Mouse (Mus musculus) liver, embryonic 15.5 days (tissue): ENCODE data around the gene Zfyve28. TPM values are rescaled to one million over a fixed set of nuclear protein-coding genes. Genes with fewer than 3 reads are reported as not detected.

Experiments used
- ATAC-seq: fragments of 200-750 bp; cut with Nextera tagmentation; 2 replicates; pipeline ENCODE4 v1.8.0; 2017; ENCODE audit warnings: moderate number of reproducible peaks, mild to moderate bottlenecking, moderate library complexity; ENCODE audit not compliant: insufficient read depth
- H3K27ac ChIP-seq: fragments of 300-500 bp; sonication (generic); replicated peaks from 2 replicates; pipeline ENCODE4 v1.5.1; 2015; ENCODE audit warnings: mild to moderate bottlenecking, inconsistent platforms
- H3K27me3 ChIP-seq: fragments of 300-500 bp; sonication (generic); 2 replicates; pipeline ENCODE4 v1.6.1; 2015; ENCODE audit warnings: mild to moderate bottlenecking, inconsistent platforms
- H3K36me3 ChIP-seq: fragments of 300-500 bp; sonication (generic); replicated peaks from 2 replicates; pipeline ENCODE4 v1.6.1; 2015; ENCODE audit warnings: moderate library complexity, mild to moderate bottlenecking, inconsistent platforms
- H3K4me1 ChIP-seq: fragments of 300-500 bp; sonication (generic); replicated peaks from 2 replicates; pipeline ENCODE4 v1.6.1; 2015; ENCODE audit warnings: inconsistent platforms
- H3K4me2 ChIP-seq: fragments of 300-500 bp; sonication (generic); 2 replicates; pipeline ENCODE4 v1.6.1; 2015; ENCODE audit warnings: moderate library complexity, mild to moderate bottlenecking, inconsistent platforms
- H3K4me3 ChIP-seq: fragments of 300-500 bp; sonication (generic); replicated peaks from 2 replicates; pipeline ENCODE4 v1.5.1; 2015; ENCODE audit warnings: mild to moderate bottlenecking, inconsistent platforms
- H3K9ac ChIP-seq: fragments of 300-500 bp; sonication (generic); 2 replicates; pipeline ENCODE4 v1.6.1; 2015; ENCODE audit warnings: moderate library complexity, mild to moderate bottlenecking, inconsistent platforms
- H3K9me3 ChIP-seq: fragments of 300-500 bp; sonication (generic); replicated peaks from 2 replicates; pipeline ENCODE4 v1.6.1; 2016; ENCODE audit warnings: inconsistent platforms
- WGBS: fragments of 180-500 bp; shearing (Covaris S2); methylation state at CpG from one replicate; pipeline ENCODE4 v1.1.7; 2015; ENCODE audit warnings: mixed read lengths; ENCODE audit not compliant: insufficient replicate concordance; 5-methylcytosine and 5-hydroxymethylcytosine counted together
- polyA plus RNA-seq: library from polyadenylated mRNA; unstranded; fragments of >200 nt; fragmentation: Nextera tagmentation; extraction: Ambion mirVana; gene quantifications from 2 replicates; pipeline ENCODE4 v1.2.1, GENCODE M21; 2015

Gene Zfyve28
- polyA plus RNA-seq, 1 experiment from 2014 or later, result 0.07 TPM

- no peak overlapping the region for H3K27ac ChIP-seq
Measured at GRCm38 (mm10) chr5:34319491-34320034, 31.3 kb upstream of the Zfyve28 start.

DNA sequence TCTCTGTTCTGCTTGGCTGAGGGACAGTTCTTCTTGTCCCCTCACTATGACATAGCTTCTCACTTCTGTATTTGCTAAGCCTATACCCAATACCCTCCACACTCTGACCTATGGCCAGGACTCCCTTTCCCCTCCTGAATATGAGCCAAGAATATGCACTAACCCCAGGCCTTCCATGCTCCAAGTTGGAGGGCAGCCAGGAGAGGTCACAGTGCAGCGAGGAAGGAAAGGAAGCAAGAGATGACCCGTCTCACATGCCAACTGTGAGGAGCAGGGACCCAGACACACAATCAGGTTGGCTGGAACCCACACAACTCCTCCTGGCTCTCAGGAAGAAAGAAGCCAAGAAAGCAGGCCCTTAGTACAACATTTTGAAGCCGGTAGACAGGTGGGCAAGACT lies 20.8 kb upstream of the Zfyve28 start:
- Histone ChIP-seq H3K27me3 (no peaks in the 10 kb centered on the region), H3K4me2 (no peak overlapping the region), H3K27ac (no peak overlapping the region), H3K9ac (no peak overlapping the region), H3K4me1 (no peaks in the 10 kb centered on the region), H3K9me3 (no peaks in the 10 kb centered on the region), H3K4me3 (no peak overlapping the region), H3K36me3 (no peaks in the 10 kb centered on the region)
- WGBS, result 50% methylated on average over 3 of the region's 3 CpGs
- no peak for ATAC-seq

More at GRCm38 (mm10) chr5:34319491-34320034, 31.3 kb upstream of the Zfyve28 start:
- WGBS, result 47% methylated on average over 2 of the region's 2 CpGs
- H3K27me3 ChIP-seq, result no peaks in the 10 kb centered on the region
- no peak overlapping the region for H3K4me2 ChIP-seq
- no peak overlapping the region for H3K4me3 ChIP-seq
- ATAC-seq, result no peak
- H3K9ac ChIP-seq, result no peak overlapping the region
- no peaks in the 10 kb centered on the region for H3K4me1 ChIP-seq
- H3K9me3 ChIP-seq, result no peaks in the 10 kb centered on the region
- H3K36me3 ChIP-seq, result no peaks in the 10 kb centered on the region

GRCm38 (mm10) chr5:34302377-34302776 lies 14.1 kb upstream of the Zfyve28 start:
- Histone ChIP-seq H3K27ac (no peak overlapping the region), H3K27me3 (peaks cover 14% of the 10 kb centered on the region; the same call in 1 of the 2 replicates), H3K4me2 (no peak overlapping the region), H3K4me1 (no peaks in the 10 kb centered on the region), H3K4me3 (no peak overlapping the region), H3K36me3 (no peaks in the 10 kb centered on the region), H3K9me3 (no peaks in the 10 kb centered on the region), H3K9ac (no peak overlapping the region)
- WGBS, result 61% methylated on average over 7 of the region's 7 CpGs
- ATAC-seq, result no peak

- 60% methylated on average over 10 of the region's 10 CpGs for WGBS
- Histone ChIP-seq H3K4me2 (no peak overlapping the region), H3K9me3 (no peaks in the 10 kb centered on the region), H3K27ac (no peak overlapping the region), H3K27me3 (peaks cover 14% of the 10 kb centered on the region; the same call in 1 of the 2 replicates), H3K4me3 (no peak overlapping the region), H3K36me3 (no peaks in the 10 kb centered on the region), H3K4me1 (no peaks in the 10 kb centered on the region), H3K9ac (no peak overlapping the region)
- no peak for ATAC-seq
Measured at GRCm38 (mm10) chr5:34298937-34299535, 10.8 kb upstream of the Zfyve28 start.

DNA sequence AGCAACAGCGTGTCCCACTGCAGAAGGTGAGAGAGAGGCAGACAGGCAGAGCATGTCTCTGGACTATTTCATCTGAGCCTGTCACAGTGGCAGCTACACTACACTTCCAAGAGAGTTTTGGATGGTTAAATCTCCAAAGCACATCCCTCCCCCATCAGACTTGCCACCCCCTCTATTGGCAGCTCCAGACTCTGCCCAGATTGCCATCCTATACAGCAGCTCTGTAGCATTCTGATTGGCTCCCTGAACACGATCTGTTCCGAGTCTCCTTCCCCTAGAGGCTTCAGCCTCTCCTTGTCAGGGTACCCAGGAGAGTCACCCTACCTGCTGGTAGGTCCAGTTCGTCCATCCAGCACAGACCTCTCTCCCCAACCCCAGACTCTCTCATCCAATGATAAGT lies 9.8 kb upstream of the Zfyve28 start:
- no peak overlapping the region for H3K9ac ChIP-seq
- WGBS, result 41% methylated on average over 4 of the region's 4 CpGs
- no peak overlapping the region for H3K4me2 ChIP-seq
- peaks cover 14% of the 10 kb centered on the region; the same call in 1 of the 2 replicates for H3K27me3 ChIP-seq
- ATAC-seq, result no peak
- H3K4me1 ChIP-seq, result no peaks in the 10 kb centered on the region
- no peaks in the 10 kb centered on the region for H3K9me3 ChIP-seq
- no peaks in the 10 kb centered on the region for H3K36me3 ChIP-seq
- H3K27ac ChIP-seq, result no peak overlapping the region
- no peak overlapping the region for H3K4me3 ChIP-seq

- no peaks in the 10 kb centered on the region for H3K4me1 ChIP-seq
- ATAC-seq, result no peak
- no peak overlapping the region for H3K4me3 ChIP-seq
- no peak overlapping the region for H3K9ac ChIP-seq
- no peaks in the 10 kb centered on the region for H3K36me3 ChIP-seq
- 78% methylated on average over 2 of the region's 2 CpGs for WGBS
- H3K27me3 ChIP-seq, result peaks cover 31% of the 10 kb centered on the region
- H3K4me2 ChIP-seq, result no peak overlapping the region
- H3K9me3 ChIP-seq, result no peaks in the 10 kb centered on the region
- H3K27ac ChIP-seq, result no peak overlapping the region
Measured at GRCm38 (mm10) chr5:34295141-34295540, 6.9 kb upstream of the Zfyve28 start.

GRCm38 (mm10) chr5:34294696-34295095 lies 6.4 kb upstream of the Zfyve28 start:
- H3K9ac ChIP-seq, result no peak overlapping the region
- WGBS, result 30% methylated on average over 2 of the region's 2 CpGs
- no peaks in the 10 kb centered on the region for H3K4me1 ChIP-seq
- no peaks in the 10 kb centered on the region for H3K36me3 ChIP-seq
- no peak overlapping the region for H3K4me3 ChIP-seq
- no peak for ATAC-seq
- H3K9me3 ChIP-seq, result no peaks in the 10 kb centered on the region
- no peak overlapping the region for H3K27ac ChIP-seq
- H3K4me2 ChIP-seq, result no peak overlapping the region
- peaks cover 36% of the 10 kb centered on the region for H3K27me3 ChIP-seq

- peaks cover 3% of the 10 kb centered on the region for H3K4me1 ChIP-seq
- no peak overlapping the region for H3K27ac ChIP-seq
- no peaks in the 10 kb centered on the region for H3K36me3 ChIP-seq
- no peak overlapping the region for H3K9ac ChIP-seq
- H3K4me3 ChIP-seq, result no peak overlapping the region
- H3K9me3 ChIP-seq, result no peaks in the 10 kb centered on the region
- no peak for ATAC-seq
- H3K27me3 ChIP-seq, result peaks cover 41% of the 10 kb centered on the region
- 59% methylated on average over 6 of the region's 6 CpGs for WGBS
- no peak overlapping the region for H3K4me2 ChIP-seq
Measured at GRCm38 (mm10) chr5:34293363-34293762, 5.1 kb upstream of the Zfyve28 start.

- no peak for ATAC-seq
- Histone ChIP-seq H3K4me3 (no peak overlapping the region), H3K9me3 (no peaks in the 10 kb centered on the region), H3K27ac (no peak overlapping the region), H3K9ac (no peak overlapping the region), H3K4me1 (peaks cover 18% of the 10 kb centered on the region), H3K36me3 (no peaks in the 10 kb centered on the region), H3K27me3 (peaks cover 79% of the 10 kb centered on the region), H3K4me2 (no peak overlapping the region)
- 43% methylated on average over 2 of the region's 2 CpGs for WGBS
Measured at GRCm38 (mm10) chr5:34289286-34289685, 1.0 kb upstream of the Zfyve28 start.

GRCm38 (mm10) chr5:34287838-34288145 lies 457 bp downstream of the Zfyve28 start:
- peaks cover 18% of the 10 kb centered on the region for H3K4me1 ChIP-seq
- peak overlapping the region; percentile 48 for H3K4me3 ChIP-seq
- no peak overlapping the region for H3K27ac ChIP-seq
- no peaks in the 10 kb centered on the region for H3K9me3 ChIP-seq
- WGBS, result under 1% methylated on average over 18 of the region's 18 CpGs
- no peak for ATAC-seq
- peak overlapping the region; percentile 67 for H3K4me2 ChIP-seq
- no peak overlapping the region for H3K9ac ChIP-seq
- no peaks in the 10 kb centered on the region for H3K36me3 ChIP-seq
- H3K27me3 ChIP-seq, result peaks cover 89% of the 10 kb centered on the region

DNA sequence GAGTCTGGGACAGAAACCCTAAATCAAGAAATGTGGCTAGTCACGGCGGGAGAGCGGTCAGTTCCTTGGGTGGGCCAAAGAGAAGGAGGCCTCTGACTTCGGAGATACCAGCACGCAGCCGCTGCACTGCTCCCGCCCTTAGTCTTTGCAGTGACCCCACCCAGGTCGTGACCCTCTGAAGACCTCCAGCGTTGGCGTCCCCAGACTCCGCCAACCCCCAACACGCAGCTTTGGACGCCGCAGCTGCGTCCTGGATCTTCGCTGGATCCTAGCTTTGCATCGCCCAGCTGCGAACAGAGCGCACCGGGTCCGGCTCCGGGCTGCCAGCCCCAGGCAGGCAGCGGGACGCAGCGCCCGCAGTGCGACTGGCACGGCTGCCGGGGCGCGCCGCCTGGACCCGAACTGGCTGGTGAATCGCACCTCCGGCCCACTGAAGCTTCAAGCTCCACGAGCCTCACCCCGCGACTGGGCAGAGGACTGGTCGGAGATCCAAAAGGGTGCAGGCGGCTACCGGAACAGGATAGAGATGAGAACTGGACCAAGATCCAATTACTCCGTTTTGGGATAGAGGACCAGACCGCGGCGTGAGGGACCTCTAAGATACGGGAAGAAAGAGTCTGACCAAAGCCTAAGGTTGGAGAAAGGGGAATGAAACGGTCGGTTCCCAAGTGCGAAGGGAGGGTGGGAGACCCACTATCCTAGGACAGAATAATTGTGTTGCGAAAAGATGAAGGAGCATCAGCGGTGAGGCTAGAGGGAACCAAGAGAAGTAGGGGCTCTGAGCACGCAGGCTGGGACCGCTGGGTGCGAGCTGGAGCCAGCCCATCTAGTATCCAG lies 1.0 kb downstream of the Zfyve28 start:
- ATAC-seq, result no peak
- Histone ChIP-seq H3K4me2 (peak overlapping the region; percentile 67), H3K27me3 (peaks cover 91% of the 10 kb centered on the region), H3K27ac (no peak overlapping the region), H3K36me3 (no peaks in the 10 kb centered on the region), H3K4me1 (peaks cover 18% of the 10 kb centered on the region), H3K9me3 (no peaks in the 10 kb centered on the region), H3K4me3 (peak overlapping the region; percentile 48), H3K9ac (no peak overlapping the region)
- WGBS, result 2% methylated on average over 54 of the region's 54 CpGs
